Mouse (Mus musculus): ENCODE data around the gene Atp6v0b.

Atp6v0b gene

DNA sequence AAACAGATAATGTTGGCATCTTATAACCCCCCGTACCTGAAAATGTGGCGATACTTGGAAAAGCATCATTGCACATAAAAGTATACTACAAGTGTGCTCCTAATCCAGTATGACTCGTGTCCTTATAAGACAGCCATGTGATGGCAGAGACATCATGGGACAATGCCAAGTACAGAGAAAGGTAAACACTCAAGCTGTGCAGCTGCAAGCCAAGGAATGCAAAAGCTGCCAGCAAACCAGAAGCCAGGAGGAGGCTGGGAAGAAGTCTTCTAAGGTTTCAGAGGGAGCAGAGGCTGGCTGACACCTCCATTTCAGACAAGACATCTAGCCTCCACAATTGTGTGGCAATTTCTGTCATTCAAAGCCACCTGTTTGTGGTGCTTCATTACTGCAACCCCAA is 19.1 kb upstream of the Atp6v0b start:
- DNase-seq = no peak

- DNase-seq = no peak
Measured at GRCm38 (mm10) chr4:117904761-117905160, 17.6 kb upstream of the Atp6v0b start.

- DNase-seq = no peak
Measured at GRCm38 (mm10) chr4:117904094-117904493, 17.0 kb upstream of the Atp6v0b start.

- DNase-seq = no peak
Measured at GRCm38 (mm10) chr4:117898111-117898510, 11.0 kb upstream of the Atp6v0b start.

- DNase-seq = no peak
Measured at GRCm38 (mm10) chr4:117896031-117896430, 8.9 kb upstream of the Atp6v0b start.

DNA sequence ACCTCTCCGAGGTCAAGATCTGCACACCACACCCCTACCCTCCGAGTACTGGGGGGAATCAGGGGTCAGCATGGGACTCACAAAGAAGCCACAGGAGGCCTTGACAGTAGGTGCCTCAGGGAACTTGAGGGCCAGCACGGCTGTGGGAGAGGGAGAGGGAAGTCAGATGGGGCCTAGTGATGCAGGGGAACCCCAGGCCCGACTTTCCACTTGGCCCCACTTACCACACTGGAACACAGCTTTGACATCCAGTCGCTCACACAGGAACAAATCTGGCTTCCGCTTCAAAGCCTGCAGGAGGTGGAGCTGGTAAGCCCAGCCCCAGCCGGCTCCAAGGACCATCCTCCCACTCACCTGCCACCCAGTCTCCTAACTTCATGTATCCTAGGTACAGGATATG is 8.2 kb upstream of the Atp6v0b start:
- no peak for DNase-seq

DNA sequence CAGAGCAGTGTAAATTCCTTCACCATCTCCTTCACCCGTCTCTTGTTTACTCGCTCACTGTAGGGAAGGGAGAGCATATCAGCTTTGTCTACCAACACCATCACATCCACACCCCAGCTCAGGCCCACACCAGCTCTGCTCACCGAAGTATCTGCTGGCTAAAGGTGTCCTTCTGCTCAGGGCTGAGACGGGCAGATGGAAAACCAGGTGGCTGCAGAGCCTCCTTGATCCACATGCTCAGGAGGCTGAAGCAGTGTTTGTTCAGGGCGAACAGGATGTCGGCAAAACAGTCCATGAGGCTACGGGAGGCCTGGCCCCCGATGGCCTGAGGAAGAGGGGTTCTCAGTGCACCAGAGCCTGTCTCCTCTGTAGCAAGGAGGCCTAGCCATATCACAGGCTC is 7.5 kb upstream of the Atp6v0b start:
- no peak for DNase-seq

- peak; percentile 76 to 83 for DNase-seq
Measured at GRCm38 (mm10) chr4:117893376-117893775, 6.2 kb upstream of the Atp6v0b start.

DNA sequence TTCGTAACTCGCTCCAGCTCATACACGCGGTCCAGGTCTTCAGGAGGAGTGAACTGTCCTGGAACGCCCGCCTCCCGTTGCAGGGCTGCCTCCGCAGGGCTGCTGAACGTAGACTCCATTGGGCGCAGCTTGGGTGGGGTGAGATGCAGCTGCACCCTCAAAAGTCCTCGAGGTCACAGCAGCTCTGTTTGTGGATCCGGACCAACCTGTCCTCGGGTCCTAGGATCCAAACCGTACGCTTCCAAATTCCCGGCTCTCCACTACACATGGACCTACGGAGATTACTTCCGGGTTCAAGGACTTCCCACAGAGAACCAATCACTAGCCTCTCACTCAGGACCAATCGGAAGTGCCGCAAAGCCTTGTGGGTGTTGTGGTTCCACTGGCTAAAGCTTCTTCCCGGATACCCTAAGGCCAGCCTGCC is 4.6 kb upstream of the Atp6v0b start, which contains the start of gene Dph2:
TSS of gene Dph2 (minus strand) at position 295 of the 424 bp plus-strand sequence.
- peak; percentile 87 to 93 for DNase-seq

- DNase-seq = no peak
Measured at GRCm38 (mm10) chr4:117890750-117891149, 3.6 kb upstream of the Atp6v0b start.

- no peak for DNase-seq
Measured at GRCm38 (mm10) chr4:117890031-117890430, 2.9 kb upstream of the Atp6v0b start.

GRCm38 (mm10) chr4:117889471-117889870 is 2.3 kb upstream of the Atp6v0b start:
- DNase-seq = no peak

- DNase-seq = no peak
Measured at GRCm38 (mm10) chr4:117887920-117888319, 787 bp upstream of the Atp6v0b start.

- DNase-seq = peak; percentile 33 to 64
Measured at GRCm38 (mm10) chr4:117886644-117887043, 489 bp downstream of the Atp6v0b start.

- no peak for DNase-seq
Measured at GRCm38 (mm10) chr4:117885994-117886393, 1.1 kb downstream of the Atp6v0b start.

DNA sequence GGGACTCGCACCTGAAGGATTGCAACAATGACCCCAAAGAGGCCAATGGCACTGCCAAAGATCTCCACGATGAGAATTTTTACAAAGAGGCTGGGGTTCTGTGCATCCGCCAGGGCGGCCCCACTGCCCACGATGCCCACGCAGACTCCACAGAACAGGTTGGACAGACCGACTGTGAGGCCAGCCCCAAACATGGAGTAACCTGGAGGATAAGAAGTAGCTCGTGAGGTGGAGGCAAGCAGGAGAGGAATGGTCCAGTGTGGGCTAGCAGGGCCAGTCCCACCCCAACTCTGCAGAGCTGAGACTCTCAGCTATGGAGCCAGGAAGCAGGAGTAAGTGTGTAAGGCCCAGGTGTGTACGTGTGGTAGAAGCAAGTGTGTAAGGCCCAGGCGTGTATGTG is 2.0 kb downstream of the Atp6v0b start:
- DNase-seq = no peak

GRCm38 (mm10) chr4:117884146-117884545 is 3.0 kb downstream of the Atp6v0b start:
- DNase-seq = no peak

DNA sequence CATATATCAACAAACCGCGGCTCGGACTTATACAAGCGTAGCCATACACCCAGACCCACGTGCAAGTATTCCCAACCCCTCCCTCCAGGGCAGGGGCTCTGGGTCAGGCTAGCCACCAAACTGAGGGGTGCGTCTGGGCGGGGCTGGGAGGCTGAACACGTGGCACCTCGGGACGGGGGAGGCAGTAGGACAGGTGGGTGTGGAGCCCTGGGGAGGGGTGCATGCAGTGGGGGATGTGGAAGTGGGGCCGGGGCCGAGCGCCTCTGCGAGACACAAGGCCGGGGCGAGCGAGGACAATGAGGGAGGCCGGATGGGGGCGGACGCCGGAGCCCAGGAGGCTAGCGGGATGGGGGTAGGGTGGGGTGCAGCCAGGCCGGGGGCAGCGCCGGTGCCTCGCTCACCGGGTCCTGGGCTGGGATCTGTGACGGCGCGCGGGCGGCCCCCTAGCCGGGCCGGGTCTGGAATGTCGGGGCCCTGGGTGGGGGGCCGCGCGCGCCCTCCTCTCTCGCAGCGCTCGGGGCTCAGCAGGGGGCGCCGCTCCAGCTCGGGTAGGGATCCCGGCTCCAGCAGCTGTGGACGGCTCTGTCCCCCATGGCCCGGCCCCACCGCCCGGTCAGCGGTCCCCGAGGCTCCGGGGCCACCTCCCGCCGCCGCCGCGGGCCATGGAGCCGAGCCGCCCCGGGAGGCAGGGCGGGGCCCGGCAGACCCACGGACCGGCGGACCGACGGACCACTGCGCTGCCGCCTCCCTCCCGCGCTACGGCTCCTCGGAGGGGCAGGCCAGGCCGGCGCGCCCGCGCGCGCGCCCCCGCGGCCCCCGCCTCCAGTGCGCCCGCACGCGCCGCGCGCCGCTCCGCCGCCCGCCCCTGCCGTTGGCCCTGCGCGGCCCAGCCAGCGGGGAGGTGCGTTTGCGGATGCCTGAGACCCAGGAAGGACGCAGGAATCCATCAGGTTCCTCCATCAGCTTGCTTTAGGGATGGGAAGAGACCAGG is 4.1 kb downstream of the Atp6v0b start, which contains the start of gene B4galt2:
TSS of gene B4galt2 (minus strand) at position 787 of the 991 bp plus-strand sequence.
- DNase-seq = peak; percentile 16 to 68

DNA sequence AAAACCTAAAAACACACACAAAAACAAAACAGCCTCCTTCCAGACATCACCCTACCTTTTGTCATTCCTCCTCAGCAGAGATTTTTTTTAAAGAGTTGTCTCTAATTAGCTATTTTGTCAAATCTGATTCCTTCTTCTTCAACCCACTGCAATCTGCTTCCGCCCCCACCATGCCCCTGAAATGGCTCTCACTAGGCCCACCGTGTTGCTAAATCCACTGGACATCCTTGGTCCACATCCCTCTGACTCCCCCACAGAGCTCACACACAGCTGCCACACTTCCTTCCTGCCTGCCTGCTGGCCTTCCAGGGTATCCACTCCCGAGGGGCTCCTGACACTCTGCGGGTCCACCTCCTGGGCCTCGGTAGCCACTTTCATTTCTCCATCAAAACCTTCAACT is 8.4 kb downstream of the Atp6v0b start:
- DNase-seq = no peak

DNA sequence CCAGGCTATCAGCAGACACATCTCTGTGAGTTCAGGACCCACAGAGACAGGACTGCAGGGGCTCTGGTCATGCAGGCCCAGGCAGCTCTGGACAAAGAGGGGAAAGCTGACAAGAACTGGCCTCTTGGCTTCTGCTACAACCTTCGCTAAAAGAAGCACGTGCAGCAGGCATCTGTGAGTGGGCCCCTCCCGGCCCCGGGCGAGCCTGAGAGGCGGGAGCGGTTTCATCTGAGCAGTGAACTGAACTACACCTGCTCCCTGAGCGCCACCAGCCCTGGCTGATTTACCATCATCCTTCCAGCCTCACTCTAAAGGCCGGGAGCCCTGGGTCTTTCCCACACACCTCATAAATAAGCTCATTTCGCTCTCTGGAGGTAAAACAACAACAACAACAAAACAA is 8.8 kb downstream of the Atp6v0b start:
- no peak for DNase-seq

- DNase-seq = no peak
Measured at GRCm38 (mm10) chr4:117873615-117874014, 13.5 kb downstream of the Atp6v0b start.

- peak; percentile 59 to 66 for DNase-seq
Measured at GRCm38 (mm10) chr4:117872471-117872886, 14.7 kb downstream of the Atp6v0b start, which contains the start of gene Ccdc24. TSS of gene Ccdc24 (minus strand) at chr4:117872557.

DNA sequence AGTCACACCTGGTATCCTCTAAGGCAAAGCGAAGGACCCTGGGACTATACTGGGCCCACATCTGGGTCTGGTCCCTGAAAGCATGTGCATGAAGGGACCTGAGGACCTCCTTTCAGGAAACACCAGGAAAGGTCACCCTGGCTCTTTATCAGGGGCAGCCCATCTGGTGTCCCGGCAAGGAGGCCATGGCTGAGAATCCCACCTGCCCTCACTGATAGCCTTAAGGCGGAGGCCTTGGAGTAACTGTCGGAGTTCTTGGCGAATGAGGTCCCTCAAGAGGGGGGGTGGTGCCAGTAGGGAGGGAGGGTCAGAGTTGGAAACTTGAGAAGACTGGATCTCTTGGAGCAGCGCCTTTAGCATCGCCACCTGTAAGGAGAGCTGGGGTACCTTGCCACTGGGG is 15.3 kb downstream of the Atp6v0b start:
- no peak for DNase-seq

DNA sequence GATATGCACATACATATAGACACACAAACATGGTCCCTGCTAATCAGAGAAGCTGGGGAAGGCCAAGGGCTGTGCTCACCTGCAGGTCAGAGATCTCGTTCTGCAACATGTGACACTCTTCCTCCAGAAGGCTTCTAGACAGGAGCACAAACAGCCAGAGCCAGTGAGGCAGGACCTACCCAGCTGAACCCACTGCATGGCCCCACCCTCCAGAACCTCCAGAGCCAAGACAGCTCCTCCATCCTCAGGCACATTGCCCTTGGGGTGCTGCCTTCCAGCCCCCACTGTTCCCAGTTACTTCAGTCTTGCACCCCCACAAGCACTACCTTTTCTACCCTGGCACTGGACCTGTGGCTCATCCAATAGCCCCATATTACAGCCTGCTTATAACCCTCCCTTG is 16.7 kb downstream of the Atp6v0b start:
- no peak for DNase-seq

Data from kidney, postnatal 25 days (tissue).